Mouse (Mus musculus) left cerebral cortex, postnatal 14 days (tissue): Measurements from ENCODE around the gene Cdt1. TPM values are rescaled to one million over a fixed set of nuclear protein-coding genes. Genes with fewer than 3 reads are reported as not detected.

Experiments used
- DNase-seq, 2 experiments: peaks; one replicate each; pipeline ENCODE4 v3.0.0; 2021 to 2022; ENCODE audit warnings: low spot score in 2 of 2, mixed read lengths in 1 of 2
- intact Hi-C: fragments of 180-260 bp; cut with DNase I; formaldehyde crosslinking; loops from one replicate; pipeline ENCODE4 v1.15.1; 2025
- total RNA-seq, 2 experiments: library from RNA; stranded (reverse); gene quantifications; 2 replicates each; pipeline ENCODE4 v1.2.3; 2021

Gene Cdt1
- total RNA-seq, 2 experiments from 2014 or later = 2.2 to 3.5 TPM

- intact Hi-C loops = no loop called here
- no peak for DNase-seq
Measured at GRCm38 (mm10) chr8:122548331-122548730, 19.5 kb upstream of the Cdt1 start.

DNA sequence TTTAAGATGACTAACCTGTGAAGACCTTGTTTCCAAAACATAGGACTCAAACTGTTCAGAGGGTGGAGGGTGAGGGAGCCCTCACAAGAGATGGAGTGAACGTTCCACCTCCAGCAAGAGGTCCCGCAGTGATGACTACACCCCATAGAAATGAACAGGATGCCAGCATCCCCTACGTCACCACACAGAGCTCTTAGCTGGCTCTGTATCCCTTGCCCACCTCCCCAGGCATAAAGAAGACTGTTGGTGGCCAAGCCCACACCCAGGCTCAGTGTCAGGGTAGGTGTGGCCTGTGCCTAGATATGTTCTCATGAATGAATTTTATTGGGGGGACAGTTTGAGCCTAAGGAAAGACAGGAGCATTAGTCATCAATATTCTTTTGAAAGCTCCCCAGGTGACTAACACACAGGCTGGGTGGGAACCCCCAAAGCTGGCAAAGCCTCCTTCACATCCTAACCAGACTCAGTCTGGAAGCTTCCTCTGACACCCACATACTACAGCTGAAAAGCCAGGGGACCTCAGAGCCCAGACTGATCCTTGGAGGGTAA lies 18.9 kb upstream of the Cdt1 start:
- DNase-seq = no peak

DNA sequence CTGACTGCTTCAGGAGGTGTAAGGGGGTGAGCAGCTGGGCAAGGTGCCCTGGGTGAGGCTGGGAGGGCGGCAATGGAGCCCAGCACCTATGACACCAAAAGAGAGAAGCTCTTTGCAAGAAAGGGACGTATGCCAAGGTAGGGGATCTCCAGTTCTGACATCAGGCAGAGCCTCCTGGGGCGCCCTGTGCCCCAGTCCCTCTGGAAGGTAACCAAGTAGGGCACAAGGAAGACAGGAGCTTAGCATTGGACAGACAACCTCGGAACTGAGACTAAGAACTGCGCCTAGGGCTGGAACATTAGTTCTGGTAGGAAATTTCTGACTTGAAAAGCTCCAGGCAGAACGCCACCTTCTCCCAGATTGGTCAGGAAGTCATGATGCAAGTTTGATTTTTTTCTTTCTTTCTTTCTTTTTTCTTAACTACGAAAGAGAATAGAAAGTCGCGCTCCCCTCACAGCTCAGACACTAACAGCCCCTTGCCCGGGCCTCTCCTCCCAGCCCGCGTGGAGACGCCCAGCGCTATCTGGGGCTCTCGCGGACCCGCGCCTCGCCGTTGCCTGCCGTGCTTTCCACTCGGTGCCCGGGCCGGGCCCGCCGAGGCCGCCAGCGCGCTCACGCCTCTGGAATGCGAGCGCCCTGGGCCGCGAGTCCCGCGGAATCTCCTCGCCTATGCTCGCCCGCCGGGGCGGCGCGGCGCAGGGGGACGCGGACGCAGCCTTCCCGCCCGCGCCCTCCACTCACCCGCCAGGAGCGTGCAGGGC lies 17.4 kb upstream of the Cdt1 start:
- no peak for DNase-seq
- intact Hi-C loops = no loop called here

More for the DNA sequence above, 18.9 kb upstream of the Cdt1 start:
- intact Hi-C loops = no loop called here

GRCm38 (mm10) chr8:122550995-122551264 lies 16.9 kb upstream of the Cdt1 start:
- intact Hi-C loops = loop anchor here (1.0 kb wide), 1 partner anchor 50 kb away; no protein-coding TSS in a partner anchor
- no peak for DNase-seq

DNA sequence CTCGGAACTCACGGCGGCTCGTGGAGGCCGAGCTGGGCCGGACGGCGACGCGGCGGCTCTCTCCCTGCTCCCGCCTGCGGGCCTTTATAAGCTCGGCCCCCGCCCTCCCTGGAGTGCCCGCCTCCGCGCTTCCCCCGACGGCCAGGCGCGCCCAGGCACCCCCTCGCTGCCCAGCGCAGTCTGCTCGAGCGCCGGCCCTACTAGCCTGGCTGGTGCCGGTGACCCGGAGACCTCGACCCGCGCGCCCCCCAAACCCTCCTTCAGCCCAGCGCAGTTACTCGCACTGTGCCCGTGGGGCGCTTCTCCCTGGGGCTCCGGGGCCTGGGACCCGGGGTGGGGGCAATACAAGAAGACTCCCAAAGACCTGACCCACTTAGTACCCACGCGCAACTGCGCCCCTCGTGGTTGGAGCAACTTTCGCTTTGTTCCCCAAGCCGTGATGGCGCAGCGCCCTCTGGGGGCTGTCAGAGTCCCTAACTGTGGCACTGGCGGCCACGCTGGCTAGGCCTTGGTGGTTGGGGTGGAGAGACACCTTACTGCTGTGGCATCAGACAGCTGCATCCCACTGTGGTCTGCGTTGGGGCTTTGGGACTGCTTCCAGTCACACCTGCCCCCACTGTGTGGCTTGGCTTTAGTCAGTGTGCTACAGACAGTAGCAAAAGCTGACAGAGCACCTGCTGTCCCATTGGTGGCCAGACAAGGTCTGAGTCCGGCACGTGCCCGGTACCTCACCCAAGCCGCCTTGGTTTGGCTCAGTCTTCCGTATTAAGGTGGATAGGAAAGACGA lies 16.4 kb upstream of the Cdt1 start, which contains the start of gene Piezo1:
Gene Piezo1, minus strand, starts transcription at position 65 of the 787 bp plus-strand sequence.
- intact Hi-C loops = loop anchor here (1.0 kb wide), 1 partner anchor 50 kb away; no protein-coding TSS in a partner anchor
- DNase-seq = peak; percentile 80 to 86

DNA sequence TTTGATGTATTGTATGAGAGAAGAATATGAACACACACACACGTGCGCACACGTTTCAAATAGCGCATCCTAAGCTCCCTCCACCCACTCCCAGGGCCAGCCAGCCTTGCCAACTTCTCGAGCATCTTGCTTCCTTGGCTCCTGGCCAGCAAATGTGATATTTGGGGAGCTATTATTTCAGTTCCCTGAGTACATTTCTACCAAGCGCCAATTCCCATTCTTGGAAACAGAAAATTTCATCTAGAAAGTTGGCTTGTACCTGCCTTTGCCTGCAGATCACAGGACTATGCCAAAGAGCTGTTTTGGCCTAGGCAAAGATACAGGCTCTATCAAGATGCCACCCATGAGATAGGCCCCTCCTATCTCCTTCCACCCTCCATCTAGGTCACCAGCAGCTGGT lies 13.0 kb upstream of the Cdt1 start:
- intact Hi-C loops = no loop called here
- DNase-seq = peak; percentile 82

DNA sequence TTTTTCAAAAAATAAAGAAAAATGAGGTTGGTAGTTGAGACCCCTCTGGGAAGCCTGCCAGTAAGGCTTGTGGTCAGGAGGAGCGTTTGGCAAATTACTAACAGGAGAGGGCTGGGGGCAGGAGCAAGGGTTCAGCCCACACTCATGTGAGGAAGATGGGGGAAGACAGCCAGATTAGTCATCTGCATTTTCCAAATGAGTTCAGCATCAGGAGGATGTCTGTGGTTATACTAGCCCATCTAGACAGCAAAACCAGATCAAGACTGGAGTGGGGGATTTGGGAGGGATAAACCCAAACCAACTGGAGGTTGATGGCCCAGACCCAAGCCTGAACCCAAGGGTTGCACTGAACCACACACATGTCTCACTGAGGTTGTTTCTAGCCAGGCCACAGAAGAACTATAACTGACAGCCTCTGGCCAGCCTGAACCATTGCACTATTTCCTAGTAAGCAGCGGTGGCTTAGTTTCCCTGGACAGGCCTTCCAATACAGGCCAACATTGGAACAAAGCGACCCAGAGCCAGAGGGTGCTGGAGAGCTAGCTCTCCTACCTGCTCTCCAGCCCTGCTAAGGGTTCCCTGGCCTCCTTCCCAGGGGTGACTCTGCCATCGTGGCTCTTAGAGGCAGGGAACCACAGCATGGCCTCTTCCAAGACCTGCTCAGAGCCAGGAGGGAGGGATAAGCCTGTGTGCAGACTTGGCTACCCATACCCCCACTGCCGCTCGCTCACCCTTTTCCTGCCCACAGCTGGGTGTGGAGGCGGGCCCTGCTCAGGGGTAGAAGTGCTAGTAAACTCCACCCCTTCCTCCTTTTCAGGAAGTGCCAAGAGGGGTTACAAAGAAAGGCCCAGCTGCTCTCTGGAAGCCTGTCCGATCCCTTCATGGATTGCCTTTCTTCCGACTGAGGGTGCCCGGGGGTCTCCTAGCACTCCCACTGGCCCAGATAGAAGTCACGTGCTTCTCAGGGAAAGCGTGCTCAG lies 11.5 kb upstream of the Cdt1 start:
- intact Hi-C loops = no loop called here
- no peak for DNase-seq

- no peak for DNase-seq
- intact Hi-C loops = no loop called here
Measured at GRCm38 (mm10) chr8:122557248-122558038, 10.4 kb upstream of the Cdt1 start.

DNA sequence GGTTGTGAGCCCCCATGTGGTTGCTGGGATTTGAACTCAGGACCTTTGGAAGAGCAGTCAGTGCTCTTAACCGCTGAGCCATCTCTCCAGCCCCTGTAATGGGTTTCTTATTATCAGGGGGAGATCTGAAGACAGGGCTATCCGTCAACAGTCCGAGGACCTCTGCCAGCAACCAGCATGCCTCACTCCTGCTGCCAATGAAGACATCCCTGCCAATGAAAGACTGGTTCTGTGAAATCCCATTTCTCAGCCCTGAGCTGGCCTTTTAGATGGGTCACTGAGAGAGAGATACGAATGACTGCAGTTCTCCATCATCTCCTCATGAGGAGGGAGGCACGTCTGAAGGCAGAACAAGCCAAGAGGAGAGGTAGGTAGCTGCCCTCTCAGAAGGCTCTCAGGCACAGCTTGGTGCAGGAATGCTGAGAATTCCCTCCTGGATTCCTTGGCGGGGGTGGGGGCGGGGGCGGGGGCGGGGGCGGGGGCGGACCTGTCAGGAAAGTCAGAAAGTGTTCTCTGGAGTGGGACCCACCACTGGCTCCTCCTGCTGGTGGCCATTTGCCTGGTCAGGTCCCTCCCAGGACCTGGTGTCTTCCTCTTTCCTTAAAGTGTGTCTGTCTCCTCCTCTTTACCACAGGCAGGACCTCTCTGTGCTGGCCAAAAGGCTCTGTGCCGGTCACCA lies 9.0 kb upstream of the Cdt1 start:
- intact Hi-C loops = no loop called here
- DNase-seq = no peak

DNA sequence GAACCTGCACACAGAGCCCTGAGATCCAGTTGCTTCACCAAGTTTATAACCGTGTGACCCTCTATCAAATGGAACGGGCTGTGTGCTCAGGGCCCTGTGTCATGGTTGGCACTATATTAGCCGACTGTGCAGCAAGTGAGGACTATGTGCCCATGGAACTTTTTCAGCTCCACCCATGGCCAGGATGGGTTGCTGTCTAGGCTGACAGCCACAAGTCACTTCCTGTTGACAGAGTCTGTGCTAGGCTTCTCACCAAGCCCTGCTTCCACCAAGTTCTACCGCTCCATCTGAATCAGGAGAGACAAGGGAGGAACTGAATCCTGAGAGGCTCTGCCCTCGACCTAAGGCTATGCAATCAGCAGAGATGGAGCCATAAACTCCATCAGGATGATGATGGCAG lies 6.6 kb upstream of the Cdt1 start:
- intact Hi-C loops = no loop called here
- DNase-seq = no peak

DNA sequence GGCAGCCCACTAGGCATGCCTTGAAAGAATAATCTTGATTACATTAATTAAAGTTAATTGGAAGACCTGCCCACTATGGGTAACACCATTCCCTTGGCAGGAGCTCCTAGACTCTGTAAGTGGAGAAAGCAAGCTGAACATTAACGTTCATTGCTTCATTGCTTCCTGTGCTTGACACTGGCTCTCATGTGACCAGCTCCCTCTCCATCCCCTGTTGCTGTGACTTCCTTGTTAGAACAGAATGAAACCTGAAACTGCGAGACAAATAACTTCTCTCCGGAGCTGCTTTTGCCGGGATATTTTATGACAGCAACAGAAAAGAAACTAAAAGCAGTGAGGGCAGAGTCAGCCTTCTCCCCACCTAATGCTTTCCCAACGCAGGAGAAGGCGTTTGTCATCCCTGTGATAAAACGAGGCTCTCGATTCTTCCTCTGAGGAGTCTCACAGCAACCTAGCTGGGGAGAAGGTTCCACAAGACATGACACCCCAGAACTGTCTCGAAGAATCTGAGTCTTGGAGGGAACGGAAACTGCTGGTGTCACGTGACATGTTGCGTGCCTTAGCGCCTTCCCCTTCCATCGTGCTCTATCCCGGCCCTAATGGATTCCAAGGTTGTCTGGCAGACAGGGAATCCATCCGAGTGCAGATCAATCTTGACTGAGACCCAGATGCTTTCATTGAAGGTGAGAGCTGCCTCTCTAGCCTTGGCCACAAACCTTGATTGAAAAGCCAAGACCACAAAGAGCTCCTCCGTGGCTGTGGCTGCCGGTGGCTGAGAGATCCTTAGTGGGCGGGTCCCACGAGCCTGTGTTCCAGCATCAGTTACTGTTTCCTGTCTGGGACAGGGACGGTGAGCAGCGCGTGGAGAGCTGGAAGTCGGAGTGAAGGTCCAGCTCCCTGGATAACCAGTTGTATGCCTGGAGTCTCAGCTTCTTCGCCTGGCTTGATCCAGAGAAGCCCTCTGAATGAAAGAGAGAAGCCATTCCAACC lies 3.2 kb upstream of the Cdt1 start:
- no peak for DNase-seq
- intact Hi-C loops = no loop called here

DNA sequence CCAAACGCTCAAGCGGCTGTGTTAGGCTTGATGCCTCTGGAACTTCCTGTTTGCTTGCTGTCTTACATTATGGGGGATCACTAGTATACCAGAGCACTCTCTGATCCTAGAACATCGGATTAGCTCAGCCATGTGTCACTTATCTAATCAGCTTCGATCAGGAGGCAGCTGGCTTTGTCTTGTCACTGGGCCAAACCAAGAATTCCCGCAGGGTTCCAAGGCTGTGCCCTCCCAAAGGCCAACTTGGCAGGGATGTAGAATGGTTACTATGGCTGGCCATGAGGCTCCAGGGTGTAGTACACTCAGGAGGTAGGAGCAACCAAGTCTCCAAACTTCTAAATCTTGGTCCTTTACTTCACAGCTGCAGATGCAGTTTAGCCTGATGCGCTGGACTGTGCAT lies 1.0 kb upstream of the Cdt1 start:
- no peak for DNase-seq
- intact Hi-C loops = no loop called here

- no peak for DNase-seq
- intact Hi-C loops = no loop called here
Measured at GRCm38 (mm10) chr8:122568109-122568504, 292 bp downstream of the Cdt1 start.

DNA sequence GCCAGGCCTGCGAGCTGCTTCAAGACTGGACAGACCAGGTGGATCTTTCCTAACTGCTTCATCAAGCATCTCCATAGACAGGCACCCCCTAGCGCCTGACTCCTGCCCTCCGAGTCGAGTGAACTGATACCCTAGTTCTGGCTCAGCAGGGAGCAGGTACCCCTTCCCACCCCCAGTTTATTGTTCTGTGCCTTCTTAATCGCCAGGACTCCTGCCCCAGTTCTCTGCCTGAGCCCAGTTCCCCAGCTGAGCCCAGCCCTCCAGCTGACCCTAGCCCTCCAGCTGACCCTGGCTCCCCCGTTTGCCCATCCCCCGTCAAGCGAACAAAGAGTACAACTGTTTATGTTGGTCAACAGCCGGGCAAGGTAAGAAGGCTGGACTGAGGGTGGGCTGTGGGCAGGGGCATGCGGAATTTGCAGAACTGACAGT lies 1.1 kb downstream of the Cdt1 start:
- DNase-seq = no peak
- intact Hi-C loops = no loop called here

GRCm38 (mm10) chr8:122569329-122569728 lies 1.5 kb downstream of the Cdt1 start:
- DNase-seq = no peak
- intact Hi-C loops = no loop called here

GRCm38 (mm10) chr8:122569996-122570395 lies 2.2 kb downstream of the Cdt1 start:
- no peak for DNase-seq
- intact Hi-C loops = no loop called here

GRCm38 (mm10) chr8:122571153-122571552 lies 3.3 kb downstream of the Cdt1 start:
- intact Hi-C loops = no loop called here
- DNase-seq = no peak
